Mouse (Mus musculus): ENCODE measurements around the gene BC030499. TPM values are rescaled to one million over a fixed set of nuclear protein-coding genes. Genes with fewer than 3 reads are reported as not detected.

The BC030499 gene
- polyA plus RNA-seq, 1 experiment from 2014 or later, result 0.17 TPM

- Histone ChIP-seq H3K4me1 (ENCODE audit: control insufficient read depth, insufficient read depth, low read length) (peaks cover 2% of the 10 kb centered on the region; the same call in 1 of the 2 replicates), H3K4me3 (ENCODE audit: low read depth, low read length) (no peak overlapping the region), H3K9me3 (ENCODE audit: control insufficient read depth, low read length) (no peaks in the 10 kb centered on the region), H3K9ac (ENCODE audit: low read length) (no peak overlapping the region), H3K27ac (ENCODE audit: low read depth, low read length) (no peak overlapping the region), H3K27me3 (ENCODE audit: control insufficient read depth, insufficient read depth, low read length) (no peaks in the 10 kb centered on the region), H3K36me3 (ENCODE audit: control insufficient read depth, insufficient read depth, low read length) (peaks cover 11% of the 10 kb centered on the region), H3K4me2 (ENCODE audit: low read depth) (no peak overlapping the region)
- DNase-seq (ENCODE audit: low spot score) (no peak), ATAC-seq (ENCODE audit: insufficient read depth, low FRiP score, low TSS enrichment) (no peak)
- 94% methylated on average over 5 of the region's 5 CpGs for WGBS
Observed at GRCm38 (mm10) chr11:78333992-78334391, 43.4 kb downstream of the BC030499 start.

GRCm38 (mm10) chr11:78337040-78337439 is 46.4 kb downstream of the BC030499 start:
- WGBS, result 92% methylated on average over 8 of the region's 8 CpGs
- no peak for ATAC-seq (ENCODE audit: insufficient read depth, low FRiP score, low TSS enrichment)
- H3K27ac ChIP-seq (ENCODE audit: low read depth, low read length), result no peak overlapping the region
- H3K9ac ChIP-seq (ENCODE audit: low read length), result no peak overlapping the region
- no peak for DNase-seq (ENCODE audit: low spot score)
- no peaks in the 10 kb centered on the region for H3K9me3 ChIP-seq (ENCODE audit: control insufficient read depth, low read length)
- no peak overlapping the region for H3K4me3 ChIP-seq (ENCODE audit: low read depth, low read length)
- H3K27me3 ChIP-seq (ENCODE audit: control insufficient read depth, insufficient read depth, low read length), result no peaks in the 10 kb centered on the region
- H3K4me1 ChIP-seq (ENCODE audit: control insufficient read depth, insufficient read depth, low read length), result no peaks in the 10 kb centered on the region
- no peak overlapping the region for H3K4me2 ChIP-seq (ENCODE audit: low read depth)
- peaks cover 18% of the 10 kb centered on the region for H3K36me3 ChIP-seq (ENCODE audit: control insufficient read depth, insufficient read depth, low read length)

GRCm38 (mm10) chr11:78341702-78342101 is 51.1 kb downstream of the BC030499 start:
- H3K9me3 ChIP-seq (ENCODE audit: control insufficient read depth, low read length), result no peaks in the 10 kb centered on the region
- peaks cover 10% of the 10 kb centered on the region for H3K4me1 ChIP-seq (ENCODE audit: control insufficient read depth, insufficient read depth, low read length)
- ATAC-seq (ENCODE audit: insufficient read depth, low FRiP score, low TSS enrichment) (no peak), DNase-seq (ENCODE audit: low spot score) (no peak)
- no peak overlapping the region for H3K4me2 ChIP-seq (ENCODE audit: low read depth)
- no peaks in the 10 kb centered on the region for H3K27me3 ChIP-seq (ENCODE audit: control insufficient read depth, insufficient read depth, low read length)
- 87% methylated on average over 12 of the region's 12 CpGs for WGBS
- no peak overlapping the region for H3K27ac ChIP-seq (ENCODE audit: low read depth, low read length)
- H3K9ac ChIP-seq (ENCODE audit: low read length), result no peak overlapping the region
- peaks cover 7% of the 10 kb centered on the region for H3K36me3 ChIP-seq (ENCODE audit: control insufficient read depth, insufficient read depth, low read length)
- no peak overlapping the region for H3K4me3 ChIP-seq (ENCODE audit: low read depth, low read length)

- DNase-seq (ENCODE audit: low spot score) (peak; percentile 89), ATAC-seq (ENCODE audit: insufficient read depth, low FRiP score, low TSS enrichment) (peak; percentile 73; the same call in 1 of the 2 replicates)
- Histone ChIP-seq H3K9me3 (ENCODE audit: control insufficient read depth, low read length) (no peaks in the 10 kb centered on the region), H3K36me3 (ENCODE audit: control insufficient read depth, insufficient read depth, low read length) (peaks cover 11% of the 10 kb centered on the region), H3K4me3 (ENCODE audit: low read depth, low read length) (peak within 1 kb of the TSS; percentile 80), H3K27ac (ENCODE audit: low read depth, low read length) (peak within 1 kb of the TSS; percentile 85), H3K4me1 (ENCODE audit: control insufficient read depth, insufficient read depth, low read length) (peaks cover 10% of the 10 kb centered on the region), H3K27me3 (ENCODE audit: control insufficient read depth, insufficient read depth, low read length) (no peaks in the 10 kb centered on the region), H3K9ac (ENCODE audit: low read length) (peak within 1 kb of the TSS; percentile 92), H3K4me2 (ENCODE audit: low read depth) (peak within 1 kb of the TSS; percentile 92)
- 1% methylated on average over 63 of the region's 66 CpGs for WGBS
Observed at GRCm38 (mm10) chr11:78343381-78344327, 53.0 kb downstream of the BC030499 start, which contains the start of gene Unc119. Gene Unc119 (plus strand): TSS chr11:78343482.

GRCm38 (mm10) chr11:78344328-78344889 is 53.8 kb downstream of the BC030499 start:
- peaks cover 10% of the 10 kb centered on the region for H3K4me1 ChIP-seq (ENCODE audit: control insufficient read depth, insufficient read depth, low read length)
- 87% methylated on average over 6 of the region's 6 CpGs for WGBS
- peak overlapping the region; percentile 92 for H3K4me2 ChIP-seq (ENCODE audit: low read depth)
- ATAC-seq (ENCODE audit: insufficient read depth, low FRiP score, low TSS enrichment) (no peak), DNase-seq (ENCODE audit: low spot score) (no peak)
- no peaks in the 10 kb centered on the region for H3K9me3 ChIP-seq (ENCODE audit: control insufficient read depth, low read length)
- H3K27me3 ChIP-seq (ENCODE audit: control insufficient read depth, insufficient read depth, low read length), result no peaks in the 10 kb centered on the region
- peaks cover 13% of the 10 kb centered on the region for H3K36me3 ChIP-seq (ENCODE audit: control insufficient read depth, insufficient read depth, low read length)
- H3K27ac ChIP-seq (ENCODE audit: low read depth, low read length), result 0 out of 2 replicates have a peak overlapping the region, but pooled peaks have one; percentile 85
- H3K4me3 ChIP-seq (ENCODE audit: low read depth, low read length), result peak overlapping the region; percentile 80
- peak overlapping the region; percentile 92 for H3K9ac ChIP-seq (ENCODE audit: low read length)

- no peaks in the 10 kb centered on the region for H3K27me3 ChIP-seq (ENCODE audit: control insufficient read depth, insufficient read depth, low read length)
- H3K4me2 ChIP-seq (ENCODE audit: low read depth), result peak overlapping the region; percentile 92
- 60% methylated on average over 8 of the region's 8 CpGs for WGBS
- peaks cover 10% of the 10 kb centered on the region for H3K4me1 ChIP-seq (ENCODE audit: control insufficient read depth, insufficient read depth, low read length)
- no peak for DNase-seq (ENCODE audit: low spot score)
- no peak overlapping the region for H3K4me3 ChIP-seq (ENCODE audit: low read depth, low read length)
- H3K36me3 ChIP-seq (ENCODE audit: control insufficient read depth, insufficient read depth, low read length), result peaks cover 11% of the 10 kb centered on the region
- ATAC-seq (ENCODE audit: insufficient read depth, low FRiP score, low TSS enrichment), result no peak
- no peak overlapping the region for H3K27ac ChIP-seq (ENCODE audit: low read depth, low read length)
- no peak overlapping the region; the same call in 1 of the 2 replicates for H3K9ac ChIP-seq (ENCODE audit: low read length)
- H3K9me3 ChIP-seq (ENCODE audit: control insufficient read depth, low read length), result no peaks in the 10 kb centered on the region
Observed at GRCm38 (mm10) chr11:78344890-78345715, 54.5 kb downstream of the BC030499 start.

GRCm38 (mm10) chr11:78345801-78346200 is 55.2 kb downstream of the BC030499 start:
- DNase-seq (ENCODE audit: low spot score) (no peak), ATAC-seq (ENCODE audit: insufficient read depth, low FRiP score, low TSS enrichment) (no peak)
- peaks cover 10% of the 10 kb centered on the region for H3K36me3 ChIP-seq (ENCODE audit: control insufficient read depth, insufficient read depth, low read length)
- no peaks in the 10 kb centered on the region for H3K27me3 ChIP-seq (ENCODE audit: control insufficient read depth, insufficient read depth, low read length)
- H3K4me3 ChIP-seq (ENCODE audit: low read depth, low read length), result no peak overlapping the region
- H3K9ac ChIP-seq (ENCODE audit: low read length), result no peak overlapping the region
- no peak overlapping the region for H3K27ac ChIP-seq (ENCODE audit: low read depth, low read length)
- peaks cover 10% of the 10 kb centered on the region for H3K4me1 ChIP-seq (ENCODE audit: control insufficient read depth, insufficient read depth, low read length)
- no peak overlapping the region for H3K4me2 ChIP-seq (ENCODE audit: low read depth)
- 87% methylated on average over 7 of the region's 7 CpGs for WGBS
- H3K9me3 ChIP-seq (ENCODE audit: control insufficient read depth, low read length), result no peaks in the 10 kb centered on the region

Data from neural tube, embryonic 11.5 days (tissue).